Mouse (Mus musculus): ENCODE measurements around the gene Ccr2. TPM values are rescaled to one million over a fixed set of nuclear protein-coding genes. Genes with fewer than 3 reads are reported as not detected.

Gene Ccr2
- polyA plus RNA-seq, 1 experiment from 2014 or later = 16.3 TPM

DNA sequence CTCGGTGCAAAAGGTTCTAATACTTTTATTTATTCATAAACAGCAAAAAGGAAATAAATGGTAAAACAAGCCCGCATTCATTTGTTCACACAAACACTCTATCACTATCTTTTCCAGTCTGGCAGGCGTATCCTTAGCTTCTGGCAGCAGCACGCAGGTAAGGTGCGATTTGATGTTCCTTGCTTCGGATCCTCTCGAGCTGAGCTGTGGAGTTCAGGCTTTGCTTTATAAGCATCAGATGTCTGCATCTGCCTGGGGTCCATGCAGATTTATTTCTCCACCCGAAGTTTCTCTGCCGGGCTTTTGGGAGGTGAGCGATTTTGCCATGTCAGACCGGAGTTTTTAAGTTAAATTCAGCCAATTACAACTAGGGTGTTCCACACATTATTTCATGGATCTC, 35.9 kb downstream of the Ccr2 start:
- Histone ChIP-seq H3K79me2 (ENCODE audit: inconsistent target) (no peaks in the 10 kb centered on the region), H3K4me3 (ENCODE audit: inconsistent target) (no peak overlapping the region), H3K27ac (no peak overlapping the region), H3K36me3 (ENCODE audit: inconsistent target) (peaks cover 17% of the 10 kb centered on the region; the same call in 1 of the 2 replicates)
- 78% methylated on average over 11 of the region's 11 CpGs for WGBS (ENCODE audit: missing documents)

GRCm38 (mm10) chr9:124138055-124138775, 36.5 kb downstream of the Ccr2 start:
- H3K4me3 ChIP-seq (ENCODE audit: inconsistent target) = no peak overlapping the region
- no peaks in the 10 kb centered on the region for H3K79me2 ChIP-seq (ENCODE audit: inconsistent target)
- H3K27ac ChIP-seq = no peak overlapping the region
- WGBS (ENCODE audit: missing documents) = 54% methylated on average over 4 of the region's 4 CpGs
- H3K36me3 ChIP-seq (ENCODE audit: inconsistent target) = peaks cover 17% of the 10 kb centered on the region; the same call in 1 of the 2 replicates

DNA sequence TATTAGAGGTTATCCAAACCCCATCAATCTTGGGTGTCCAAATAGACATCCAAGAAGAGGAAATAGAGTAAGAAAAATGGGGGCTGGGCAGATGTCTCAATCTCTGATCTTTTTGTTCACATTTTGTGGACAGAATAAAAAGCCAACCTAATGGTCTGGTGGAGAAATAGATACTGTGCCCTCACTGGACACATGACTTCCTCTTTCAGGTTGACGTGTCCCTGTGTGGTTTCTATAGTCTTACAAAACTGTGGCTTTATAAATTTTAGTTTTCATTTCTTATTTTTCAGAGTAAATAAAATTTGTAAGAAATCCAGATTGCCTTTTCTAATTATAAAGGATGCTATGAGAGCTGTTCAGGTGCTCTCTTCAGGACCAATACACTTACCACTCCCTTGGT, 41.9 kb downstream of the Ccr2 start:
- Histone ChIP-seq H3K27ac (peak overlapping the region; percentile 94), H3K79me2 (ENCODE audit: inconsistent target) (no peaks in the 10 kb centered on the region), H3K4me3 (ENCODE audit: inconsistent target) (no peak overlapping the region), H3K36me3 (ENCODE audit: inconsistent target) (0 out of 2 replicates have a peak, but pooled peaks cover under 1% of the 10 kb centered on the region)
- WGBS (ENCODE audit: missing documents) = 0% methylated on average over 1 of the region's 1 CpGs

DNA sequence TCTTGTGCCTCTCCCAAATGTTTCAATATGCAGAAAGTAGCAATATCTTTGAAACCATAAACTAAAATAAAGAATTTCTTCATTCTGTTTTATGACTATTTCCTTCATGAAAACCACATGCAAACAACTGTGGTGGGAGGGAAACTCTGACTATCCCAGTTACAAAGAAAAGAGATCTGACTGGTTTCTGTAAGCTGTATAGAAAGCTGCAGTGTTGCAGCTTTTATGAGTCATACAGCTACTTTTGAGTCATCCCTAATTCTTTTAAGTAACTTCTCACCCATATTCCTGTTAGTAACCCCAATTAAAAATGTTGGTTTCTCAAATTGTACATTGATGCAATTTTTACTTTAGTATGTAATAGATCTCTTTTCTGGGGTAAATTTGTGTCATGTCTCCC, 44.6 kb downstream of the Ccr2 start:
- H3K36me3 ChIP-seq (ENCODE audit: inconsistent target) = no peaks in the 10 kb centered on the region
- no peak overlapping the region for H3K4me3 ChIP-seq (ENCODE audit: inconsistent target)
- peak overlapping the region; percentile 94 for H3K27ac ChIP-seq
- H3K79me2 ChIP-seq (ENCODE audit: inconsistent target) = no peaks in the 10 kb centered on the region

Other genes starting within 250 kb of the Ccr2 start
- gene Xcr1, start 239.9 kb upstream of the Ccr2 start, polyA plus RNA-seq (2018) = 0.06 TPM in 1 of 3 replicates, not detected in the others
- gene Ccr1, start 133.3 kb upstream of the Ccr2 start, polyA plus RNA-seq (2018) = 22.8 to 148 TPM (median 64.7 TPM) in 3 replicates
- 0.27 to 1.4 TPM (median 1.0 TPM) in 3 replicates for gene Ccr1l1, start 123.5 kb upstream of the Ccr2 start, polyA plus RNA-seq (2018)
- gene Ccr3, start 80.0 kb upstream of the Ccr2 start, polyA plus RNA-seq (2018) = 4.1 to 30.2 TPM (median 6.8 TPM) in 3 replicates
- gene Ccr5, start 19.6 kb downstream of the Ccr2 start, polyA plus RNA-seq (2018) = 25.3 to 36.3 TPM (median 25.4 TPM) in 3 replicates
- gene 2010315B03Rik, start 210.7 kb downstream of the Ccr2 start, polyA plus RNA-seq (2018) = 15.8 to 21.4 TPM (median 17.1 TPM) in 3 replicates